Mouse (Mus musculus): ENCODE measurements around the gene Epha1. TPM values are rescaled to one million over a fixed set of nuclear protein-coding genes. Genes with fewer than 3 reads are reported as not detected.

The Epha1 gene
- total RNA-seq (2021): under 1 TPM in 1 of 2 experiments, not detected in 1; 0.10 TPM
- long read RNA-seq, experiment 1: 0 reads
- long read RNA-seq, experiment 2: 0 reads

DNA sequence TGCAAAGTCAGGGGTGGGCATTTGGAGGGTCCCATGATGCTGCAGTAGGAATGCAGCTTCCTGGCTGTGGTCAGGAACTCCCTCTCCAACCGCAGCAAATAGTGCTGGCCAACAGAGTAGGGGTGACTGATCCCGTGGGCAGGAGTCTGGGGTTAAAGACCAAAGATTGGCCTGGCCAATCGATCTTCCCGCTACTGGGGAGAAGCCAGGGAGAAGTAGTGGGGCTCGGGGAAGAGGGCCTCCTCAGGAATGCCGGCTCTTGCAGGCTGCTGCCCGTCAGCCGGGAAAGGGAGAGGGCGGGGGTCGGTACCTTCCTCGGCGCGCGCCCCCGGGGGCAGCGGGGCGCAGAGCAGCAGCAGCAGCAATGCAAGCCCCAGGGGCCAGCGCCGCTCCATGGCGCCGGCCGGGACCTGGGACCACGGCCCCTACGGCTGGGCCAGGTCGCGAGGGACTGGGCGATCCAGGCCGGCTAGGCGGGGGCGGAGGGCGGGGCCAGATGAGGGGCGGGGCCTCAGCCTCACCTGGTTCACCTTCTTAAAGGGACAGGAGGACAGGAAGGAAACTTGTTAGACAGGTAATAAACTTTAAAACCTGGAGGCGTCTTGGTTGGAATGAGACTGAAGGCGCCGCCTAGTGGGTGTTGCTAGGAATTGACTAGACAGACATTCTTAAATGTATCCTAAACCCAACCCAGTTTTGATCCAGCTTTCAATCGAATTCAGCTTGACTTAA is at the start of gene Epha1:
TSS of gene Epha1 (minus strand) at position 453 of the 732 bp plus-strand sequence.
- peak; percentile 71 for TF ChIP-seq CTCF (IDR thresholded peaks at IDR 0.05)
- peak; percentile 71 for DNase-seq
- Histone ChIP-seq H3K27ac (peak within 1 kb of the TSS; percentile 71), H3K4me3 (peak within 1 kb of the TSS; percentile 72)
- intact Hi-C loops (cut with DNase I): loop anchor here (2.0 kb wide), 1 partner anchor 22 kb away; no protein-coding TSS in a partner anchor

DNA sequence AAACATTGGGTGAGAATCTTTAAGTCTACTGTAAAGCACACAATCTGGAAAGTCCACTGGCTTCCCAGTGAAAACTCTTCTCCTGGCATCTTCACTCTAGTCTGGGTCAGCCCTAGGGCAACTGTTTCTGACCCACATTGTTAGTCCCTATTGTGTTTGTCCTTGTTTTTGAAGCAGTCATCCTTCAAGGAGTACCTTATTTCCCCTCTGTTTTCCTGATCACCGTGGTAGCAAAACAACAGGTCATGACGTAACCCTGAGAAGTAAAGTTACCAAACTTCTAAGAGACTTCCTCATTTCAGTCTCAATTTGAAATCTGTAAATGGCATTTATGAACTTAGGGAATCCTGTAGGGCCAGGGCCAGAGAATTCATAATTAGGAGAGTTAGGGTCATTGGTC is 48.4 kb upstream of the Epha1 start:
- intact Hi-C loops (cut with DNase I): no loop called here
- Histone ChIP-seq H3K4me3 (no peak overlapping the region), H3K27ac (0 out of 2 replicates have a peak overlapping the region, but pooled peaks have one; percentile 40)
- TF ChIP-seq CTCF (IDR thresholded peaks at IDR 0.05): no peak
- no peak for DNase-seq

DNA sequence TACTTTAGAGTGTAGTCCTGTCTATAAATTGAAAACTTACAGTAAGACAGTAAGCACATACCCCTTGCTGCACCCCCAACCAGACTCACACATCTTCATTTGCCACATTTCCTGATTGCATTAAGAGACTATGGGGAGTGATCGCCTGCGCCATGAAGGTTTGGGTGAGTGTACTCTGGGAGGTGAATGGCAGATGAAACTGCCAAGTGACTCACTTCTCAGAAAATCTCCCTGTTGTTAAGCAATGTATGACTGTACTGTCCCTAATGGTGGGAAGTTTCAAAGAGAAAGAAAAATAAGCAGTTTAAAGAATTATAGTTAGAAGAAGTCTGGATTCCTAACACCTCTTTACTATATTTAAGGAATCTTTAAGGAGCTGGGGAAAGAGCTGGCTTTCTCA is 46.4 kb upstream of the Epha1 start:
- TF ChIP-seq CTCF (IDR thresholded peaks at IDR 0.05): no peak
- intact Hi-C loops (cut with DNase I): no loop called here
- H3K4me3 ChIP-seq: no peak overlapping the region
- no peak for DNase-seq
- H3K27ac ChIP-seq: no peak overlapping the region

DNA sequence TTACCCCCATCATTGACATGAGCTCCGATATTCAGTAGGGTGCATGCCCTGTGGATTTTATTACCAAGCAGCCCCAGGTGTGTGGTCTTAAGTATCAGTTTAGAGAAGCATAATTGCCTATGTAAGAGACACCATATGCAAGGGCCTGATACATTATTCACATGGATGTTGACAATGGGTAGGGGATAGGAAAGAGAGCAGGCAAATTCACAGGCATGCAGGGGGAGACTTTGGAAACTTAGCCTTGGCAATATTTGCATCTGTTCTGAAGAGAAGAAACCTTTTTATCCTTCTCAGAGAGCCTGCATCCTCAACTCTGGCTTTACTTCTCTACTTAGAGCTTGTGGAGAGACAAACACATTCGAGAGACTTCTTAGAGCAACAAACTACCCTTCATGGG is 32.1 kb upstream of the Epha1 start, which contains the start of gene Tas2r135:
TSS of gene Tas2r135 (plus strand) at position 301 of the 400 bp plus-strand sequence.
- H3K4me3 ChIP-seq: no peak within 1 kb of the TSS
- intact Hi-C loops (cut with DNase I): no loop called here
- no peak within 1 kb of the TSS for H3K27ac ChIP-seq
- DNase-seq: no peak
- TF ChIP-seq CTCF (IDR thresholded peaks at IDR 0.05): no peak

DNA sequence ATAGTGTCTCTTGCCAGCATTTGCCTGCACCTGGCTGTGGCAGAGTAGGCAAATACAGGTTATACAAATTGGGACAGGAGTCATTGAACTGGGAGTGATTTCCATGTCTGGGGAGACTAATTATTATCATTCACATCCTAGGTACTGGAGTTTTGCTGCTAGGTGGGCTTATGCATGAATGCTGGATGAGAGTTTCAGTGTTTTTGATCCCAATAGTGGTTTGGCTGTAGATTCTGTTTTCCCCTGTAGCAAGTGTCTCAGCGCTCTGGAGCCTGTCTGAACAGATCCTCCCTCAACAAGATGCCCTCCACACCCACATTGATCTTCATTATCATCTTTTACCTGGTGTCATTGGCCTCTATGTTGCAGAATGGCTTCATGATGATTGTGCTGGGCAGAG is 26.9 kb upstream of the Epha1 start, which contains the start of gene Tas2r143:
TSS of gene Tas2r143 (plus strand) at position 301 of the 400 bp plus-strand sequence.
- intact Hi-C loops (cut with DNase I): no loop called here
- Histone ChIP-seq H3K4me3 (no peak within 1 kb of the TSS), H3K27ac (no peak within 1 kb of the TSS)
- no peak for TF ChIP-seq CTCF (IDR thresholded peaks at IDR 0.05)
- no peak for DNase-seq

DNA sequence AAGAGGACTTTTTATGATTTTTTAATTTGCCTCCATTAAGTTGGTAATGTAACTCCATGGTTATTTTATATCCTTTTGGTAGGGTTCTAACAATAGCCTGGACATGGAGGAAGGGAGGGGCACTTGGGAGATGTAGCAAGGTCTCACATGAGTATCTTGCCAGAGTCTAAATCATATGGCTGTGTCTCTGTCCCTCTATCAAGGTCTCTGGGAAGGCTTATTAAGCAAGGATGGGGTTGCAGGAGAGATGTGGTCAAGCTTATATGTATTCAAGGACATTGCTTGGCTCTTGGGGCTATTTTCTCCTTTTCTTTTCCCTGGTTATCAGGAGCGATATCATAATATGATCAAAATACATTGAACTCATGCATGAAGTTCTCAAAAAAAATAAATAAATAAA is 25.9 kb upstream of the Epha1 start:
- intact Hi-C loops (cut with DNase I): no loop called here
- no peak overlapping the region for H3K27ac ChIP-seq
- no peak for TF ChIP-seq CTCF (IDR thresholded peaks at IDR 0.05)
- no peak overlapping the region for H3K4me3 ChIP-seq
- no peak for DNase-seq

DNA sequence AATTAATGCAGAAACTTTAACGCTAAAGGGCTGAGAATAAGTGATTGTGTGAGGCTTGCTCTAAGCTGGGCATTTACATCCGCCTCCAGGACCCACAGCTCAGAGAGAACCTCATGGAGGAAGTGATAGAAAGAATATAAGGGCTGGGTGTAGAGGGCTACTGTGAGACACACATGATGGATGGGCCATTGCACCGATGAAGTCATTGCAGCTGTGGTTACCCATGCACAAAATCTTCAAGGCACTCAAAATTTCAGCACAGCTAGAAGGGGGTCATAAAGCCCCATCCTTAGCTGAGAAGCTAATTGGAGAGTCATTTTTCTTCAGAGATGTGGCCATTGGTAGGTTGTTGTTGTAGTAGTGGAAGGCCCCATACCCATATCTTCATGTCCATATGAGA is 25.2 kb upstream of the Epha1 start:
- intact Hi-C loops (cut with DNase I): no loop called here

DNA sequence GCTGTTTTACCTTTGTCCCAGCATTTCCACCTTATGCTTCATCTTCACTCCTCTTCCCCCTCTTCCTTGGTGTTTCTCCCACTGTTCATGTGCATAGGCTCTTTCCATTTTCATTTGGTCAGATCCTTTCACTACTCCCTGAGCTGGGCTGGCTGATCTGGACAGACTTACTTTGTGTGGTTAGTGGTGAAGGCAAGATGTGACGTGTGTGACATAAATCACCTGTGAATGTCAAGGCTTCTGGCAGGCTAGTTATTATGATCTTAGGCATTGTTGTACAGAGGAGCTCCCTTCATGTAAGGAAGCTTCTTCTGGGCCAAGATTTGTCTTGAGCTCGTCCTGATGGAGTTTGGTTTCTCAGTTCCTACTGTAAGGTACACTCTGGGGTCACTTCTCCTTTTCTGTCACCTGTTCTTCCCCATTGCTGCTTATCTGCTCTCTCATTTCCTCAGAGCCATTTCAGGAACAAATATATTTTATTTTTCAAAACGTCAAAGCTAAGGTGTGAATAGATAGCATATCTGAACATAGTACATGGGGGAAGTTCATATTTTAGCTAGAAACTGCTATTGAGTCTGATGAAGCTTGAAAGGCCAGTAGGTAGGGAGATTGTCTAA is 24.1 kb upstream of the Epha1 start:
- TF ChIP-seq CTCF (IDR thresholded peaks at IDR 0.05): no peak
- Histone ChIP-seq H3K27ac (peak overlapping the region; percentile 70), H3K4me3 (no peak overlapping the region)
- no peak for DNase-seq
- intact Hi-C loops (cut with DNase I): no loop called here

More for the DNA sequence above, 25.2 kb upstream of the Epha1 start:
- no peak for DNase-seq
- Histone ChIP-seq H3K4me3 (no peak overlapping the region), H3K27ac (no peak overlapping the region)
- no peak for TF ChIP-seq CTCF (IDR thresholded peaks at IDR 0.05)

DNA sequence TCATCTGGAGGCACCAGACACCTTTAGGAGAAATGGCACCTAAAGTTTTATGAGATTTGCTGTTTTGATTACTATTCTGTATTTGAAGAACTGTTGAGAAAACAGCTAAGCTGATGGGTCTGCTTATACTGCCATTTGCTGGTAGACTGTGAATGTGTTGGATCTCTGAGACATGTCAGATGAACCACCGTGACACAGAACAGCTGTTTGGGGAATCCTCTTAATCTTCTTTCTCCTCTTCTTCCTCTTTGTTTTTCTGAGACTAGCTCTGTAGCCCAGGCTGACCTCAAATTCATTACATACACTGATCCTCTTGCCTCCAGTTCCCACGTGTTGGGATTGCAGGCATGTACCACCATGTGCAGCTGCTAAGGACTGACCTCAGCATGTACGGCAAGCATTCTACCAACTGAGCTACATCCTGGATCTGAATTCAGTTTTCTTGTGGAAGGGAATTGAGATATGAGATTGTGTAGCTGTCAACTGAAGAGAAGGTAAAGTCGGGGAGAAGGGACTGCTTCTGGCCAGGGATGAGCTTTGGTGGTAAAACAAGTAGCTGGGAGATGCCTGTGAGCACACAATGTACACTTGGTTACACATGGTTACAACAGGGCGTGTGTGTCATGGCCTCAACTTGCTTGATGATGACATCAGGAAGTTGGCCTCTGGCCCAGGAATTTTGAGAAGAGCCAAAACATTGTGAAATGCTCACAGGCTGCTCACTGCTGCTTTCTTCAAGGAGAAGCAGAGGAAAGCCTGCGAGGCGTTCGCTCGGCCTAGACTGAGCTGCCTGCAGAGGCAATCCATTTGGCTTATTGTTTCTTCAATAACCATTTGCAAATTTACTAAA is 23.1 kb upstream of the Epha1 start:
- intact Hi-C loops (cut with DNase I): no loop called here

DNA sequence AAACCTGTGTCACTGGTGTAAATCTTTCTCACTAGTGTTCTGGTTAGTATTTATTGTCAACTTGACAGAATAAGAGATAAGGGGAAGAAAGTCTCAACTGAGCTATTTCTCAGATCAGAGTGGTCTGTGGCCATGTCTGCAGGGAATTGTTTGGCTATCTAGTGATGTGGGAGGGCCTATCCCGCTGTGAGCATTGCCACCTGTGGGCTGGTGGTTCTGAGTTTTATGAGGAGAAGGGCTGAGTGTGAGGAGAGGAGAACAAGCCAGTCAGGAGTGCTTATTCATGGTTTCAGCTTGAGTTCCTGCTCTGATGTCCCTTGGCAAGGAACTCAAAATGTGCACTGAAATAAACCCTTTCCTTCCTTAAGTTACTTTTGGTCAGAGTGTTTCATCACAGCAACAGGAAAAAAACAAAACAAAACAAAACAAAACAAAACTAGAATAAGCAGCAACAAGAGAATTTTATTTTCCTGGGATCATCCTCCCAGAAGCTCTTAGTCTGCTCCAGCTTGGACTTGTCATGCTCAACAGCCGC is 18.8 kb upstream of the Epha1 start:
- no peak for DNase-seq
- H3K27ac ChIP-seq: no peak overlapping the region
- no peak overlapping the region for H3K4me3 ChIP-seq
- TF ChIP-seq CTCF (IDR thresholded peaks at IDR 0.05): no peak
- intact Hi-C loops (cut with DNase I): no loop called here

More for the DNA sequence above, 23.1 kb upstream of the Epha1 start:
- TF ChIP-seq CTCF (IDR thresholded peaks at IDR 0.05): no peak
- Histone ChIP-seq H3K27ac (peak overlapping the region; percentile 70), H3K4me3 (no peak overlapping the region)
- DNase-seq: peak; percentile 90

DNA sequence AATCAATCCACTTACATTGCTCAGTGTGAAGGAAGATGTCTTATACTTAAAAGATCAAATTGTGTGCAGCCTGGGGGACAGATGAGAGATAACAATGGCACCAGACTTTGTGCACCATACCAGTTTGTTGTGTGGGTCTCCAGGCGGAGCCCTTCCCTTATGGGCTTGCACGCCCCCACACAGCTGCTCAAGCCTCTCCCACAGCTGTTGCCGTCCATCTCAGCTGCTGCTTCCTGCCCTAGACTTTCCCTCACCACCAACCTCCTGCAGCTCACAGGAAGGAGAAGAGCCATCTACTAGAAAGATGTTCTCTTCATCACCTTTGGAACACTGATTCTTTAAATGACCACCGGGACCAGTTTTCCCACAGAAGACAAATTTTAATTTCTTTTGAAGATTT is 12.6 kb upstream of the Epha1 start:
- intact Hi-C loops (cut with DNase I): no loop called here
- no peak for TF ChIP-seq CTCF (IDR thresholded peaks at IDR 0.05)
- no peak for DNase-seq
- Histone ChIP-seq H3K27ac (no peak overlapping the region), H3K4me3 (no peak overlapping the region)

DNA sequence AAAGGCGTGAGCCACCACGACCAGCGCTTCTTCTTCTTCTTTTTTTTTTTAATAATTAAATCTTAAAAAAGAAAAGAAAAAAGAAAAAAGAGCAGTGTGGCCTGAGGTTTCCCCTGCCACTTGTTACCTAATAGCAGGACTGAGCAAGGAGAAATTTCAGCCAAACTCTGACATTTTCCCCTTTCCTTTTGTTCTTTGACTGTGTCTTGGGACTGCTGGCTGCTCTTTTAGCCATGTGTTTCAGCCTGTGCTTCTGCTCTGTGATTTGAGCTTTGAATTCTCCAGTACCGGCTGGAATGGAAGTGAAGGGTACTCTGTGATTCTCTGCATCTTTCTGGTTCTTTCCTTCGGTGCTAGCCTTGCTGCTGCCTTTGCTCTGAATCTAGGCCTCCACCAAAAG is 10.3 kb upstream of the Epha1 start:
- no peak overlapping the region for H3K4me3 ChIP-seq
- no peak for DNase-seq
- H3K27ac ChIP-seq: no peak overlapping the region
- intact Hi-C loops (cut with DNase I): loop anchor here (5.0 kb wide), 1 partner anchor 156 kb away; no protein-coding TSS in a partner anchor
- no peak for TF ChIP-seq CTCF (IDR thresholded peaks at IDR 0.05)
